Comparison of ENCODE assay signal across 9 mouse cellular contexts in the genomic region with DNA sequence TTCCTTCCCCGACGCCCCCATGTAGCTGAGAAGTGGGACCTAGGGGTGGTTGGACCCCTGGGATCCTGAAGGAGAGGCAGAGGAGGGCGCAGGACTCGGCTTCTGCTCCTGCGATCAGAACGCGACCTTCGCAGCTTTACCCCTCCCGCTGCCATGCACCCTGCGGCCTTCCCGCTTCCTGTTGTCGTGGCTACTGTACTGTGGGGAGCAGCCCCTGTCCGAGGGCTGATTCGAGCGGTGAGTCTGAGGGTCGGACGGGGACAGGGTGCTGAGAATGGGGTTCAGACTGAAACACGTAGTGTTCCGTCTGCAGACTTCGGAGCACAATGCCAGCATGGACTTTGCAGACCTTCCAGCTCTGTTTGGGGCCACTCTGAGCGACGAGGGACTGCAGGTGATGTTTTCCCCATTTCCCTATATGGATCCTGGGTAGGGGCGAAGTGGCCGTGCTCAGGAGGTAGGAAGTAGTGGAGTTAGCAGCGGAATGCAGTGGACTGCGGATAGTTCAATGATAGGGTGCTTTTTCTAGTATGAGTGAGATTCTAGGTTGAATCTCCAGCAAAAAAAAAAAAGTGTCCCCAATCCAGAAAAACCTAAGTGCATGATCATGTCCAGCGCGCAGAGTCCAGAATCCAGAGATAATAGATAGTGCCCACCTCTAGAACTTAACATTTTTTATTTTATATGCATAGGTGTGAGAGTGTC. TPM values are rescaled to one million over a fixed set of nuclear protein-coding genes. Genes with fewer than 3 reads are reported as not detected.
DNase-seq lines count a peak whose midpoint lies in the region; ATAC-seq and TF ChIP-seq lines count a peak whose summit lies in the region.
"Had no signal": no experiment of that assay in that cellular context is flagged by ENCODE, and none has a peak within 500 bp of the region (broad histone marks: within the 10 kb centered on the region; RNA-seq: fewer than 3 reads in every experiment).

No protein-coding gene starts in this region.

- no peaks in the 10 kb centered on the region for H3K27me3 ChIP-seq in E14TG2a.4 (ENCODE audit: insufficient read depth, low read length)
- H3K27me3 ChIP-seq in erythroblast, embryonic 14.5 days (ENCODE audit: control insufficient read depth) = no peaks in the 10 kb centered on the region
- no peaks in the 10 kb centered on the region for H3K27me3 ChIP-seq in intestine, postnatal 0 days (replicated peaks; ENCODE audit: control insufficient read depth, insufficient read depth, low read length)
- H3K27me3 ChIP-seq in lung, embryonic 16.5 days (ENCODE audit: control insufficient read depth, insufficient read depth, low read depth, low read length) = no peaks in the 10 kb centered on the region
- H3K27me3 ChIP-seq in splenic B cell, adult 2 months (ENCODE audit: control insufficient read depth, insufficient read depth, low read length, poor library complexity, severe bottlenecking) = no peaks in the 10 kb centered on the region

- H3K9me3 ChIP-seq in E14TG2a.4 (ENCODE audit: low read length) = peaks cover 41% of the 10 kb centered on the region
- H3K9me3 ChIP-seq in erythroblast, embryonic 14.5 days (ENCODE audit: control insufficient read depth, low read length) = no peaks in the 10 kb centered on the region
- no peaks in the 10 kb centered on the region for H3K9me3 ChIP-seq in intestine, postnatal 0 days (ENCODE audit: control insufficient read depth)
- no peaks in the 10 kb centered on the region for H3K9me3 ChIP-seq in lung, embryonic 16.5 days (ENCODE audit: control insufficient read depth, low read length)

- peak overlapping the region; percentile 94 for H3K9ac ChIP-seq in intestine, postnatal 0 days (ENCODE audit: low read depth, low read length)
- H3K9ac ChIP-seq in lung, embryonic 16.5 days (ENCODE audit: low read length) = peak overlapping the region; percentile 95

- WGBS in intestine, postnatal 0 days = 2% methylated on average over 28 of the region's 28 CpGs
- WGBS in lung, embryonic 16.5 days = 3% methylated on average over 28 of the region's 28 CpGs

- peak; percentile 5 for ATAC-seq in intestine, postnatal 0 days
- peak; percentile 16 for ATAC-seq in lung, embryonic 16.5 days (ENCODE audit: low read depth)

- H3K4me1 ChIP-seq in E14TG2a.4 (replicated peaks; ENCODE audit: low read depth, low read length) = peaks cover 69% of the 10 kb centered on the region
- peaks cover 75% of the 10 kb centered on the region for H3K4me1 ChIP-seq in erythroblast, embryonic 14.5 days (ENCODE audit: control insufficient read depth)
- peaks cover 8% of the 10 kb centered on the region; the same call in 1 of the 2 replicates for H3K4me1 ChIP-seq in intestine, postnatal 0 days (replicated peaks; ENCODE audit: control insufficient read depth, insufficient read depth, low read length)
- peaks cover 49% of the 10 kb centered on the region for H3K4me1 ChIP-seq in lung, embryonic 16.5 days (replicated peaks; ENCODE audit: control insufficient read depth, insufficient read depth, low read length)

- H3K27ac ChIP-seq in gastrocnemius, adult 2 months = peak overlapping the region; percentile 94
- peak overlapping the region; percentile 98 for H3K27ac ChIP-seq in intestine, postnatal 0 days (ENCODE audit: low read depth, low read length)
- H3K27ac ChIP-seq in lung, embryonic 16.5 days (ENCODE audit: low read length) = peak overlapping the region; percentile 99

- DNase-seq in gastrocnemius, adult 2 months = peak; percentile 60
- no peak for DNase-seq in gastrocnemius, postnatal 36 days
- DNase-seq in splenic B cell, adult 2 months (ENCODE audit: low read depth, low spot score) = peak; percentile 40
- DNase-seq in MN1 (ENCODE audit: low spot score) = no peak

- intact Hi-C loops in gastrocnemius, adult 2 months (cut with DNase I) = loop anchor here (2.0 to 10.0 kb wide), 2 partner anchors 51 to 653 kb away; a partner anchor contains a TSS
- intact Hi-C loops in gastrocnemius, postnatal 36 days (cut with DNase I) = no loop called here

- H3K36me3 ChIP-seq in E14TG2a.4 (ENCODE audit: insufficient read depth, low read length) = peaks cover 79% of the 10 kb centered on the region
- H3K36me3 ChIP-seq in erythroblast, embryonic 14.5 days (ENCODE audit: control insufficient read depth) = peaks cover 73% of the 10 kb centered on the region
- peaks cover 42% of the 10 kb centered on the region for H3K36me3 ChIP-seq in intestine, postnatal 0 days (ENCODE audit: control insufficient read depth, insufficient read depth)
- peaks cover 46% of the 10 kb centered on the region for H3K36me3 ChIP-seq in lung, embryonic 16.5 days (ENCODE audit: control insufficient read depth, insufficient read depth, low read length)
- peaks cover 19% of the 10 kb centered on the region for H3K36me3 ChIP-seq in splenic B cell, adult 2 months (ENCODE audit: control insufficient read depth, insufficient read depth, low read length, poor library complexity, severe bottlenecking)

- no peak for TF ChIP-seq CTCF in gastrocnemius, adult 2 months (IDR thresholded peaks at IDR 0.05)
- no peak for TF ChIP-seq CTCF in E14TG2a.4 (conservative IDR thresholded peaks at IDR 0.05; ENCODE audit: low read length)
- TF ChIP-seq CTCF in intestine, postnatal 0 days (IDR thresholded peaks at IDR 0.05; ENCODE audit: low read depth) = no peak

- H3K4me3 ChIP-seq in gastrocnemius, adult 2 months = peak overlapping the region; percentile 91
- H3K4me3 ChIP-seq in E14TG2a.4 (replicated peaks; ENCODE audit: low read length) = peak overlapping the region; percentile 98
- H3K4me3 ChIP-seq in erythroblast, embryonic 14.5 days (replicated peaks) = peak overlapping the region; percentile 74
- peak overlapping the region; percentile 77 for H3K4me3 ChIP-seq in intestine, postnatal 0 days (ENCODE audit: low read depth, low read length)
- H3K4me3 ChIP-seq in lung, embryonic 16.5 days (ENCODE audit: low read length) = peak overlapping the region; percentile 91

- H3K4me2 ChIP-seq in intestine, postnatal 0 days (replicated peaks; ENCODE audit: low read depth) = peak overlapping the region; percentile 91
- H3K4me2 ChIP-seq in lung, embryonic 16.5 days (ENCODE audit: low read depth, low read length) = peak overlapping the region; percentile 94

RNA-seq across cellular contexts. Expression of a gene that starts 0.6 kb away (rescaled TPM):
- 100 to 1,000 TPM; 264 to 408 TPM for total RNA-seq in gastrocnemius, adult 2 months (2021)
- total RNA-seq in gastrocnemius, postnatal 36 days (2021) = 100 to 1,000 TPM; 308 to 309 TPM
- 2.2 and 2.4 TPM in 2 replicates for polyA plus RNA-seq in erythroblast, embryonic 14.5 days (2012)
- 192 and 210 TPM in 2 replicates for polyA plus RNA-seq in intestine, postnatal 0 days (2015; fragmentation: Nextera tagmentation; extraction: Ambion mirVana)
- 156 and 171 TPM in 2 replicates for polyA plus RNA-seq in lung, embryonic 16.5 days (2015; fragmentation: Nextera tagmentation; extraction: Ambion mirVana)

RNA-seq across cellular contexts. Expression of a gene that starts 0.8 kb away (rescaled TPM):
- total RNA-seq in gastrocnemius, adult 2 months (2021) = 10 to 100 TPM; 35.0 to 38.4 TPM
- total RNA-seq in gastrocnemius, postnatal 36 days (2021) = 10 to 100 TPM; 27.3 to 33.8 TPM
- 24.0 and 33.2 TPM in 2 replicates for polyA plus RNA-seq in erythroblast, embryonic 14.5 days (2012)
- polyA plus RNA-seq in intestine, postnatal 0 days (2015; fragmentation: Nextera tagmentation; extraction: Ambion mirVana) = 107 TPM in 2 replicates
- 129 and 134 TPM in 2 replicates for polyA plus RNA-seq in lung, embryonic 16.5 days (2015; fragmentation: Nextera tagmentation; extraction: Ambion mirVana)

RNA-seq across cellular contexts. Expression of a gene that starts 6.6 kb away (rescaled TPM):
- 100 to 1,000 TPM; 252 to 257 TPM for total RNA-seq in gastrocnemius, adult 2 months (2021)
- total RNA-seq in gastrocnemius, postnatal 36 days (2021) = 100 to 1,000 TPM; 288 to 339 TPM
- polyA plus RNA-seq in erythroblast, embryonic 14.5 days (2012) = 240 and 308 TPM in 2 replicates
- polyA plus RNA-seq in intestine, postnatal 0 days (2015; fragmentation: Nextera tagmentation; extraction: Ambion mirVana) = 1,830 and 1,961 TPM in 2 replicates
- 1,825 and 2,189 TPM in 2 replicates for polyA plus RNA-seq in lung, embryonic 16.5 days (2015; fragmentation: Nextera tagmentation; extraction: Ambion mirVana)

RNA-seq across cellular contexts. Expression of a gene that starts 8.9 kb away (rescaled TPM):
- not detected for total RNA-seq in gastrocnemius, adult 2 months (2021)
- total RNA-seq in gastrocnemius, postnatal 36 days (2021) = not detected
- polyA plus RNA-seq in erythroblast, embryonic 14.5 days (2012) = 0.12 TPM in 2 replicates
- 0.07 and 0.10 TPM in 2 replicates for polyA plus RNA-seq in intestine, postnatal 0 days (2015; fragmentation: Nextera tagmentation; extraction: Ambion mirVana)
- polyA plus RNA-seq in lung, embryonic 16.5 days (2015; fragmentation: Nextera tagmentation; extraction: Ambion mirVana) = 0.35 and 0.50 TPM in 2 replicates
- polyA plus RNA-seq: large intestine, adult 2 months had no signal

RNA-seq across cellular contexts. Expression of a gene that starts 9.1 kb away (rescaled TPM):
- 1,000 to 10,000 TPM; 7,153 to 7,488 TPM for total RNA-seq in gastrocnemius, adult 2 months (2021)
- total RNA-seq in gastrocnemius, postnatal 36 days (2021) = 1,000 to 10,000 TPM; 8,161 to 9,332 TPM
- 0.74 and 0.78 TPM in 2 replicates for polyA plus RNA-seq in erythroblast, embryonic 14.5 days (2012)
- polyA plus RNA-seq in intestine, postnatal 0 days (2015; fragmentation: Nextera tagmentation; extraction: Ambion mirVana) = 4.9 and 5.9 TPM in 2 replicates
- 37.9 and 56.8 TPM in 2 replicates for polyA plus RNA-seq in lung, embryonic 16.5 days (2015; fragmentation: Nextera tagmentation; extraction: Ambion mirVana)

Comparison
In these comparisons a context has a peak if more than half of its experiments do, and no peak if none do; other contexts are left out.
1. DNase-seq: peak in gastrocnemius, adult 2 months (single experiment) and splenic B cell, adult 2 months (single experiment); none in gastrocnemius, postnatal 36 days (0 of 2) and MN1 (single experiment).
2. RNA of a gene that starts 0.6 kb away (polyA plus RNA-seq): 192 to 210 TPM in intestine, postnatal 0 days and 156 to 171 TPM in lung, embryonic 16.5 days; 2.2 to 2.4 TPM in erythroblast, embryonic 14.5 days; every median in the first group is over 10 times any median in the second.
3. Peak in every context shown above with its lines, with median percentiles within 50 percentile points of each other: H3K27ac ChIP-seq and H3K4me3 ChIP-seq.